Mouse (Mus musculus): ENCODE measurements at regions not wholly inside any gene's neighbourhood (a gene's known extent, or its start where the extent isn't known, plus 50 kb on each side); places are given as distances from the start of the nearest gene placed in this dataset.

GRCm38 (mm10) chr12:112437046-112437445 is 52.2 kb upstream of the A530016L24Rik start:
- no peak for DNase-seq (ENCODE audit: low read depth, low spot score)

- no peak for DNase-seq (ENCODE audit: low read depth, low spot score)
Measured at GRCm38 (mm10) chr12:112438206-112438605, 51.0 kb upstream of the A530016L24Rik start.

Measured in 3T3-L1 (cell line).